Mouse (Mus musculus) erythroid progenitor cell, adult 5-6 weeks (primary cell): ENCODE data around the gene Agmo. TPM values are rescaled to one million over a fixed set of nuclear protein-coding genes. Genes with fewer than 3 reads are reported as not detected.

ENCODE experiments used
- ATAC-seq: replicated peaks from 2 replicates; pipeline ENCODE4 v1.8.0; 2016; ENCODE audit warnings: moderate number of reproducible peaks, mild to moderate bottlenecking, moderate TSS enrichment, inconsistent platforms; ENCODE audit not compliant: poor library complexity, low FRiP score, severe bottlenecking
- total RNA-seq, 2 experiments: library from RNA; stranded (forward) in 1 of 2; stranded (reverse) in 1 of 2; fragments of 150-400 nt in 1 of 2; fragments of 186-747, 209-891 nt in 1 of 2; gene quantifications; 2 replicates each; pipeline versions ENCODE4 v1.2.3 to v1.2.4; 2015 to 2017; ENCODE audit warnings: low replicate concordance in 2 of 2

Gene Agmo
- total RNA-seq, 2 experiments from 2014 or later = 1.3 TPM; not detected in 1

GRCm38 (mm10) chr12:37402541-37402940 is 161.1 kb downstream of the Agmo start:
- no peak for ATAC-seq

- no peak for ATAC-seq
Observed at GRCm38 (mm10) chr12:37426350-37426749, 184.9 kb downstream of the Agmo start.

- ATAC-seq = no peak
Observed at GRCm38 (mm10) chr12:37426750-37427149, 185.3 kb downstream of the Agmo start.

GRCm38 (mm10) chr12:37434466-37434865 is 193.0 kb downstream of the Agmo start:
- no peak for ATAC-seq

GRCm38 (mm10) chr12:37442486-37443013 is 201.1 kb downstream of the Agmo start:
- ATAC-seq = no peak

- no peak for ATAC-seq
Observed at GRCm38 (mm10) chr12:37445255-37445654, 203.8 kb downstream of the Agmo start.

GRCm38 (mm10) chr12:37449597-37449996 is 208.2 kb downstream of the Agmo start:
- ATAC-seq = no peak

- no peak for ATAC-seq
Observed at GRCm38 (mm10) chr12:37450366-37451156, 209.1 kb downstream of the Agmo start.

- no peak for ATAC-seq
Observed at GRCm38 (mm10) chr12:37471631-37472030, 230.2 kb downstream of the Agmo start.

- ATAC-seq = no peak
Observed at GRCm38 (mm10) chr12:37476849-37477248, 235.4 kb downstream of the Agmo start.

- ATAC-seq = no peak
Observed at GRCm38 (mm10) chr12:37487991-37488390, 246.6 kb downstream of the Agmo start.

- ATAC-seq = no peak
Observed at GRCm38 (mm10) chr12:37498871-37499270, 257.4 kb downstream of the Agmo start.

- ATAC-seq = no peak
Observed at GRCm38 (mm10) chr12:37507406-37507805, 266.0 kb downstream of the Agmo start.

- ATAC-seq = no peak
Observed at GRCm38 (mm10) chr12:37507826-37508225, 266.4 kb downstream of the Agmo start.

- no peak for ATAC-seq
Observed at GRCm38 (mm10) chr12:37521772-37522171, 280.3 kb downstream of the Agmo start.

- ATAC-seq = no peak
Observed at GRCm38 (mm10) chr12:37524662-37525061, 283.2 kb downstream of the Agmo start.

- ATAC-seq = no peak
Observed at GRCm38 (mm10) chr12:37540994-37541393, 299.6 kb downstream of the Agmo start.

GRCm38 (mm10) chr12:37558284-37558683 is 316.8 kb downstream of the Agmo start:
- no peak for ATAC-seq

GRCm38 (mm10) chr12:37565882-37566596 is 324.6 kb downstream of the Agmo start:
- ATAC-seq = no peak

GRCm38 (mm10) chr12:37571922-37572321 is 330.5 kb downstream of the Agmo start:
- ATAC-seq = no peak

- ATAC-seq = no peak
Observed at GRCm38 (mm10) chr12:37582777-37583176, 341.3 kb downstream of the Agmo start.
